Mouse (Mus musculus) neural tube, embryonic 14.5 days (tissue): ENCODE results near the gene Bckdhb. TPM values are rescaled to one million over a fixed set of nuclear protein-coding genes. Genes with fewer than 3 reads are reported as not detected.
"Not testable (repeated sequence)": the region's sequence is repeated elsewhere in the genome, so short reads cannot be mapped to it uniquely, and the experiment has no call there.

Source experiments
- ATAC-seq: fragments of 200-750 bp; cut with Nextera tagmentation; 2 replicates; pipeline ENCODE4 v1.8.0; 2017; ENCODE audit warnings: low read depth, mild to moderate bottlenecking, moderate TSS enrichment, moderate library complexity
- H3K27ac ChIP-seq: fragments of 300-500 bp; sonication (generic); 2 replicates; pipeline ENCODE4 v1.5.1; 2014; ENCODE audit warnings: low read depth, mild to moderate bottlenecking, control low read depth, low read length, moderate library complexity, mixed read lengths
- H3K27me3 ChIP-seq: fragments of 300-500 bp; sonication (generic); 2 replicates; pipeline ENCODE4 v1.6.1; 2014; ENCODE audit warnings: low read length; ENCODE audit not compliant: control insufficient read depth, insufficient read depth
- H3K36me3 ChIP-seq: fragments of 300-500 bp; sonication (generic); 2 replicates; pipeline ENCODE4 v1.6.1; 2014; ENCODE audit warnings: low read length, mixed read lengths; ENCODE audit not compliant: control insufficient read depth, insufficient read depth
- H3K4me1 ChIP-seq: fragments of 300-500 bp; sonication (generic); 2 replicates; pipeline ENCODE4 v1.6.1; 2014; ENCODE audit warnings: low read length; ENCODE audit not compliant: control insufficient read depth, insufficient read depth
- H3K4me2 ChIP-seq: fragments of 300-500 bp; sonication (generic); 2 replicates; pipeline ENCODE4 v1.6.1; 2014; ENCODE audit warnings: mild to moderate bottlenecking, low read depth, low read length, control low read depth
- H3K4me3 ChIP-seq: fragments of 300-500 bp; sonication (generic); 2 replicates; pipeline ENCODE4 v1.5.1; 2014; ENCODE audit warnings: low read depth, low read length, control low read depth, mixed read lengths
- H3K9ac ChIP-seq: fragments of 300-500 bp; sonication (generic); replicated peaks from 2 replicates; pipeline ENCODE4 v1.6.1; 2014; ENCODE audit warnings: low read depth, mild to moderate bottlenecking, control low read depth, low read length, mixed read lengths
- H3K9me3 ChIP-seq: fragments of 300-500 bp; sonication (generic); 2 replicates; pipeline ENCODE4 v1.6.1; 2016; ENCODE audit warnings: low read length; ENCODE audit not compliant: control insufficient read depth
- WGBS: fragments of 180-500 bp; shearing (Covaris S2); extraction: QIAGEN DNeasy Blood & Tissue Kit; methylation state at CpG from one replicate; pipeline ENCODE4 v1.1.7; 2014; 5-methylcytosine and 5-hydroxymethylcytosine counted together
- polyA plus RNA-seq: library from polyadenylated mRNA; unstranded; fragments of >200 nt; fragmentation: Nextera tagmentation; extraction: Ambion mirVana; gene quantifications from 2 replicates; pipeline ENCODE4 v1.2.1, GENCODE M21; 2014

Gene Bckdhb
- polyA plus RNA-seq, 1 experiment from 2014 or later: 36.1 TPM

DNA sequence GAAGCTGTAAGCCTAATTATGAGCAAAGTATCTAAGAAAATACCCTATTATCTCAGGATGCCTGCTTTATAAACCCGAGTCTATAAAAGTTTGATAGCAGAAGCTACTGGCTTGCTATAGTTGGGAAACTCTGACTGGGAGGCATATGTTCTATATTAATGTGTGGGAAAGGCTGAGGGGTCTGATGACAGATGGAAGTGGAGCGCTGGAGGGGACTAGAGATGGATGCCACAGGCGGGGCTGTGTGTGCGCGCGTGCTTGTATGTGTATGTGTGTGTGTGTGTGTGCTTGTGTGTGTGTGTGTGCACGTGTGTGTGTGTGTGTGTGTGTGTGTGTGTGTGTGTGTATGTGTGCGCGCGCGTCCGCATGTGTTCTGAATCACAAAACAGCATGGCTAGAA, 121.4 kb downstream of the Bckdhb start:
- Histone ChIP-seq H3K27me3 (no peaks in the 10 kb centered on the region), H3K36me3 (no peaks in the 10 kb centered on the region), H3K4me2 (no peak overlapping the region), H3K4me3 (no peak overlapping the region), H3K9ac (no peak overlapping the region), H3K27ac (no peak overlapping the region), H3K4me1 (no peaks in the 10 kb centered on the region), H3K9me3 (no peaks in the 10 kb centered on the region)
- peak; percentile 47; the same call in 1 of the 2 replicates for ATAC-seq
- 79% methylated on average over 12 of the region's 12 CpGs for WGBS

DNA sequence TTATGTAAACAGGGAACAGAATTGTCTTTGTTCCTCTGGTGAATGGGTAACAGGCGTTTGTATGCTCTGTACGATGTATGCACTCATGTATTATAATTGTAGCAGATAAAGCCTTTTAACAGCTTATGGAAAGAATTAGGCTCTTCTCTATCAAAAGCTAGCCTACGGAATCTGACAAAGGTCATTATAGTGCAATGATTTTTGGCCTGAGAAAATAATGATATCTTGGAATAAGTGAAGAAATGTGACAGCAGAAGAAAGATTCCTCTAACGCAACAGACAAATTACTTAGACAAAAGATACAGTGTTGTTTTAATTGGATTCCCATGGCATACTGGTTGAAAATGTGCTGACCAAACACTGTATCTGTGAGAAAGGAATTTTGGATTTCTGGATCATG, 122.0 kb downstream of the Bckdhb start:
- no peaks in the 10 kb centered on the region for H3K27me3 ChIP-seq
- H3K4me1 ChIP-seq: no peaks in the 10 kb centered on the region
- no peak overlapping the region for H3K27ac ChIP-seq
- no peaks in the 10 kb centered on the region for H3K9me3 ChIP-seq
- no peak overlapping the region for H3K4me3 ChIP-seq
- H3K4me2 ChIP-seq: no peak overlapping the region
- no peak overlapping the region for H3K9ac ChIP-seq
- WGBS: 56% methylated on average over 4 of the region's 4 CpGs
- ATAC-seq: no peak
- no peaks in the 10 kb centered on the region for H3K36me3 ChIP-seq

DNA sequence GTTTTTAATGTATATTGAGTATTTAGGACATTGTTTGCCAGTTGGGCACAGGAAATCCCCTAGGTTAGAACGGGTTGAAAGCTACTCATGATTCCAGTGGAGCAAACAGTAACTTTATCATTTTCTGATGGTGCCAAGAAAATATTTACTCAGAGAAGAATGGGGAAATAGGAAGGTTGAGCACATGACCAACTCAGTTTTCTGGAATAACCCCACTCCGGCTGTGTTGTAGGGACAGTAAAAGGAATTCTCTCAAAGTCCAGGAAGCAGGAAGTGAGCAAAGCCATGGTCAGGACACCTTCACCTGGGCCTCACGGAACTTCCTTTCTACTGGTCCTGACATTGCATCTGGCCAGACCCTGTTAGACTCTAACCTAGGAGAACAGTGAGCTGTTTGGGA, 122.5 kb downstream of the Bckdhb start:
- no peaks in the 10 kb centered on the region for H3K4me1 ChIP-seq
- H3K9ac ChIP-seq: no peak overlapping the region
- H3K27me3 ChIP-seq: no peaks in the 10 kb centered on the region
- WGBS: 88% methylated on average over 3 of the region's 3 CpGs
- ATAC-seq: no peak
- no peaks in the 10 kb centered on the region for H3K9me3 ChIP-seq
- H3K36me3 ChIP-seq: no peaks in the 10 kb centered on the region
- no peak overlapping the region for H3K4me3 ChIP-seq
- no peak overlapping the region for H3K4me2 ChIP-seq
- H3K27ac ChIP-seq: no peak overlapping the region

DNA sequence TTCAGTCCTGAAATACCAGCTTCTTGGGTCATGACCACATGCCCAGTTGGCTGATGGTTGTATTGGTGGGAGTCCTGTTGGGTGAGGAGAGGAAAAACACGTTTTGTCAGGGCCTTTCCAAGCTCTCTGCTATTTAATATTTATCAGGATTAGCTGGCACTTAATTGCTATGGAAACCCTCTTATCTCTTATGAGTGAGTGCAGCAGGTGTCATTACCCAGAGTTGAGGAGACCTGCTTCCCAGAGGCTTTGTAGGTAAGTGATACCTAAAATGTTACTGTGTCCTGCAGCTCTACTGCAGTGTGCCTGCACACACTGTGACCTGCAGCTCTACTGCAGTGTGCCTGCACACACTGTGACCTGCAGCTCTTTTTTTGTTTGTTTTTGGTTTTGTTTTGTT, 124.2 kb downstream of the Bckdhb start:
- H3K4me3 ChIP-seq: no peak overlapping the region
- ATAC-seq: no peak
- WGBS: 54% methylated on average over 1 of the region's 1 CpGs

DNA sequence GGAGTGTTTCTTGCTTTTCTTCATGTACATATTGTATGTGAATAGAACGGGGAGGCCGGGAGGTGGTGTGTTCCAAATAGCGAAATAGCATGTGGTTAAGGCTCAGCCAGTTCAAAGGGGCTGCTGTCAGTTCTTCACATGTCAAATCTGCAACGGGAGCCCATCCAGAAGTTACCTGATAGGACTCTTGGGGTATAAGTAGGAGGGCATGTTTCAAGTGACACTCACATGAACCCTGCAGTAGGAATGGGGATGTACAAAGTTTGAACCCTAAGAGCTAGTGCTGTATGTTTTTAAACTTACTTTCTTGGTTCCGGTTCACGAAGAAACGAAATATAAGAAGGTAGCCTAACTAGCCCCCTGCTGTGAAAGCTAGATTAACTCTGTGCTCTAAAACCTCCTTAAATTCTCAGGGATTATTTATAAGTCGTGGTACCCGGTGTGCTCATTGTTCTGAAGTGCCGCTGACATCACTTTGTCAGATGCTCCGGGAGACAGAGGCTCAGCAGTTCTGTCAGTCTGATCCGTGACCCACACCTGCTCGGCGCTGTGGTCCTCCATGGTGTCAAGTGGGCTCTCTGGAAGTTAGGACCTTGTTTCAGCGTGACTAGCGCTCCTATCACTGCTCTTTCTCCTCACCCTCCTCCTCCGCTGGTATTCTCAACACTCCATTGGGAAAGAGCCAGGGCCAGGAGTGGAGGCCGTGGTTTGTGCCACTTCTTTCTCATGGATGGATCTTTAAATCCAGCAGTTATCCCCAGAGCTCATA, 126.1 kb downstream of the Bckdhb start:
- WGBS: 85% methylated on average over 18 of the region's 18 CpGs
- Histone ChIP-seq H3K4me3 (no peak overlapping the region), H3K9ac (no peak overlapping the region), H3K4me2 (no peak overlapping the region), H3K27me3 (no peaks in the 10 kb centered on the region), H3K4me1 (no peaks in the 10 kb centered on the region), H3K36me3 (no peaks in the 10 kb centered on the region), H3K9me3 (no peaks in the 10 kb centered on the region), H3K27ac (no peak overlapping the region)
- no peak for ATAC-seq

More for the DNA sequence above, 124.2 kb downstream of the Bckdhb start:
- Histone ChIP-seq H3K27ac (no peak overlapping the region), H3K36me3 (no peaks in the 10 kb centered on the region), H3K27me3 (no peaks in the 10 kb centered on the region), H3K4me2 (no peak overlapping the region), H3K9ac (no peak overlapping the region), H3K4me1 (no peaks in the 10 kb centered on the region), H3K9me3 (no peaks in the 10 kb centered on the region)

DNA sequence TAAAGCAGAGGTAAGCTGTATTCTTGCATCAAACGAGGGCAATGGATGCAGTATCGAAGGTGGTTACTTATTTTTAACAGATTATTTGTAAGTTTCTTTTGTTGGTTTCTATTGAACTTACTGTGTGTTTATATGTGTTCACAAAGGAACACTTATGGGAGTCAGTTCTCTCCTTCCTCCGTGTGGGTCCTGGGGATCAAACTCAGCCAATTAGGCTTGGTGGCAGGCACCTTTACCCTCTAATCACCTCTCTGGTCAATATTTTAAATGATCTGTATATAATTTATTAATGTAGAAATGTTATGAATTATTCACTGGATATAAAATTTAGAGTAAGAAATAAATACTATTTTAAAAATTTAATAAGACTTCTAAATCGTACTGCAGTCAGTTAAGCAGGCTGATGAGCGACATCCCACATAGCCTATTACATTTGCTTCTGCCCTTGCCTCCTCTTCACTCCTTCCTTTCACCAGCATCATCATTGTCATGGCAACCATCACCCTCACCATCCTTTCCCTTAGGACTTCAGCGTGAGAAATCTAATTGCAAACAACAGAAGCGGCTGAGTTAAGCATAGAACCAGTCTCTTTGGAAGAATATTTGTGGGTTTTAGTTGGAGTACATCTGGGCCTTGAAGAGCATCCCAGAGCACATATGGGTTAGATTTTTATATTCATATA, 130.3 kb downstream of the Bckdhb start:
- Histone ChIP-seq H3K9me3 (no peaks in the 10 kb centered on the region), H3K9ac (no peak overlapping the region), H3K4me1 (no peaks in the 10 kb centered on the region), H3K27me3 (no peaks in the 10 kb centered on the region), H3K27ac (no peak overlapping the region), H3K4me2 (no peak overlapping the region), H3K36me3 (no peaks in the 10 kb centered on the region), H3K4me3 (no peak overlapping the region)
- ATAC-seq: peak; percentile 87
- 63% methylated on average over 7 of the region's 7 CpGs for WGBS

DNA sequence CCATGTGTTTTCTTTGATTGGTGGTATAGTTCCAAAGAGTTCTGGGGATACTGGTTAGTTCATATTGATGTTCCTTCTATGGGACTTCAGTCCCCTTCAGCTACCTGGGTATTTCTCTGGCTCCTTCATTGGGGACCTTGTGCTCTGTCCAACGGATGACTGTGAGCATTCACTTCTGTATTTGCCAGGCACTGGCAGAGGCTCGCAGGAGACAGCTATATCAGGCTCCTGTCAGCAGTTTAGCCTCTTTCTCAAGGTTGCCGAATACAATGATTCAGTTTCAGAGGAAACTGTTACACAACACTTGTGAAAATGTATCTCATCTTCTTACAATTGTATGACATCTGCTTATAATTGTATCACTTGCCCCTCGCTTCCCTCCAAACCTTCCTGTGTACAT, 135.8 kb downstream of the Bckdhb start:
- H3K9me3 ChIP-seq, H3K27ac ChIP-seq, H3K36me3 ChIP-seq, H3K9ac ChIP-seq, H3K4me1 ChIP-seq, H3K4me3 ChIP-seq, H3K27me3 ChIP-seq, ATAC-seq, H3K4me2 ChIP-seq: not testable (repeated sequence)
- WGBS: 92% methylated on average over 4 of the region's 4 CpGs

DNA sequence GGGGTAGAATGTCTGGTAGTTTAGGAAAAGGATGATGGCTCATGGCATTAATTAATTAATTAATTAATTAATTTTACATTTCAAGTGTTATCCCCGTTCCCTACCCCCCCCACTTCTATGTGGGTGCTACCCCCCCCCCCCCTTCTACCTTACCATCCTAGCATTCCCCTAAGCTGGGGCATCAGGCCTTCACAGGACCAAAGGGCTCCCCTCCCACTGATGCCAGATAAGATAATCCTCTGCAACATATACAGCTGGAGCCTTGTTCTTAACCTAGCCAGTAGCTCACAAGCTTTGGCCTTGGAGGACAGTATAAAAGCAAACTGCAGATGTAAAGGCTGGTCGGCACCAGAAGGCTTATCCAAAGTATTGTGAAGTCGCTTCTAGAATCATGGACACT, 138.7 kb downstream of the Bckdhb start:
- no peaks in the 10 kb centered on the region for H3K9me3 ChIP-seq
- no peak overlapping the region for H3K27ac ChIP-seq
- no peak overlapping the region for H3K4me2 ChIP-seq
- no peak overlapping the region for H3K9ac ChIP-seq
- no peak overlapping the region for H3K4me3 ChIP-seq
- H3K4me1 ChIP-seq: no peaks in the 10 kb centered on the region
- H3K36me3 ChIP-seq: no peaks in the 10 kb centered on the region
- no peaks in the 10 kb centered on the region for H3K27me3 ChIP-seq
- no peak for ATAC-seq
- 92% methylated on average over 3 of the region's 3 CpGs for WGBS

DNA sequence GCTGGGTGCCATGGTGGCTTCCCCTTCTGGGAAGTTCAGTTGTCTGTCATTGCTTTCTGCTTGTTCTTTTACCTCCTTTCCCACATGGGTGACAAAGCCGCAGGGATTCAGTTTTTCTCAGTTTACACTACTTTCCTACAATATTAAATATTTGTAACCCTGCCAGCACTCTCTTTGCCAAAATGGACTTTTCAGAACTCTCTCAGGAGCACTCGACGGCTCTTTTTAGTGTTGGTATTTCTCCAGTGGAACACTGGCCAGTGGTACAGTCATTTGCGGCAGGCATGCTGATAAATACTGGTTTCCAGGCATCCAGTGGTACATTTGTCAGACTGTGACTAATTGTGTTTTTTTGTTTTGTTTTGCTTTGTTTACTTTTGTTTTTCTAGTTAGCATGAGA, 139.2 kb downstream of the Bckdhb start:
- Histone ChIP-seq H3K9me3 (no peaks in the 10 kb centered on the region), H3K27me3 (no peaks in the 10 kb centered on the region), H3K9ac (no peak overlapping the region), H3K36me3 (no peaks in the 10 kb centered on the region), H3K4me3 (no peak overlapping the region), H3K4me1 (no peaks in the 10 kb centered on the region), H3K27ac (no peak overlapping the region), H3K4me2 (no peak overlapping the region)
- WGBS: 82% methylated on average over 4 of the region's 4 CpGs
- no peak for ATAC-seq
